Mouse (Mus musculus) midbrain, embryonic 12.5 days (tissue): ENCODE measurements around the gene Fgfr2. TPM values are rescaled to one million over a fixed set of nuclear protein-coding genes. Genes with fewer than 3 reads are reported as not detected.
"Not testable (repeated sequence)": the region's sequence is repeated elsewhere in the genome, so short reads cannot be mapped to it uniquely, and the experiment has no call there.

Source experiments
- ATAC-seq: fragments of 200-750 bp; cut with Nextera tagmentation; 2 replicates; pipeline ENCODE4 v1.8.0; 2017; ENCODE audit warnings: low read depth, moderate TSS enrichment, moderate library complexity; ENCODE audit not compliant: low FRiP score
- H3K27ac ChIP-seq: fragments of 300-500 bp; sonication (generic); replicated peaks from 2 replicates; pipeline ENCODE4 v1.5.1; 2016; ENCODE audit warnings: mild to moderate bottlenecking
- H3K27me3 ChIP-seq: fragments of 300-500 bp; sonication (generic); 2 replicates; pipeline ENCODE4 v1.6.1; 2016; ENCODE audit warnings: mild to moderate bottlenecking
- H3K36me3 ChIP-seq: fragments of 300-500 bp; sonication (generic); 2 replicates; pipeline ENCODE4 v1.6.1; 2016
- H3K4me1 ChIP-seq: fragments of 300-500 bp; sonication (generic); 2 replicates; pipeline ENCODE4 v1.6.1; 2016
- H3K4me2 ChIP-seq: fragments of 300-500 bp; sonication (generic); replicated peaks from 2 replicates; pipeline ENCODE4 v1.6.1; 2016; ENCODE audit warnings: mild to moderate bottlenecking, moderate library complexity
- H3K4me3 ChIP-seq: fragments of 300-500 bp; sonication (generic); 2 replicates; pipeline ENCODE4 v1.5.1; 2016; ENCODE audit warnings: mild to moderate bottlenecking
- H3K9ac ChIP-seq: fragments of 300-500 bp; sonication (generic); replicated peaks from 2 replicates; pipeline ENCODE4 v1.6.1; 2016; ENCODE audit warnings: mild to moderate bottlenecking, moderate library complexity
- H3K9me3 ChIP-seq: fragments of 300-500 bp; sonication (generic); 2 replicates; pipeline ENCODE4 v1.6.1; 2016; ENCODE audit warnings: mild to moderate bottlenecking
- WGBS: fragments of 180-500 bp; shearing (Covaris S2); methylation state at CpG from one replicate; pipeline ENCODE4 v1.1.7; 2016; 5-methylcytosine and 5-hydroxymethylcytosine counted together
- polyA plus RNA-seq: library from polyadenylated mRNA; unstranded; fragments of >200 nt; fragmentation: Nextera tagmentation; extraction: Ambion mirVana; gene quantifications from 2 replicates; pipeline ENCODE4 v1.2.1, GENCODE M21; 2016

Fgfr2 gene
- polyA plus RNA-seq, 1 experiment from 2014 or later, result 96.5 TPM

GRCm38 (mm10) chr7:131082403-131082802 lies 2040.7 kb downstream of the Fgfr2 start:
- H3K27ac ChIP-seq, H3K36me3 ChIP-seq, H3K4me2 ChIP-seq, ATAC-seq, H3K4me3 ChIP-seq, H3K4me1 ChIP-seq, H3K27me3 ChIP-seq, H3K9me3 ChIP-seq, H3K9ac ChIP-seq: not testable (repeated sequence)
- 85% methylated on average over 9 of the region's 9 CpGs for WGBS

GRCm38 (mm10) chr7:131075956-131076355 lies 2047.2 kb downstream of the Fgfr2 start:
- Histone ChIP-seq H3K27me3 (no peaks in the 10 kb centered on the region), H3K4me3 (no peak overlapping the region), H3K36me3 (no peaks in the 10 kb centered on the region), H3K4me1 (no peaks in the 10 kb centered on the region), H3K4me2 (no peak overlapping the region), H3K9ac (no peak overlapping the region), H3K27ac (no peak overlapping the region), H3K9me3 (no peaks in the 10 kb centered on the region)
- WGBS, result 3% methylated on average over 1 of the region's 1 CpGs
- ATAC-seq, result no peak

GRCm38 (mm10) chr7:131074098-131074497 lies 2049.1 kb downstream of the Fgfr2 start:
- H3K9ac ChIP-seq, H3K36me3 ChIP-seq, H3K27ac ChIP-seq, H3K27me3 ChIP-seq, ATAC-seq, H3K4me3 ChIP-seq, H3K4me1 ChIP-seq, H3K9me3 ChIP-seq, H3K4me2 ChIP-seq: not testable (repeated sequence)
- WGBS, result 84% methylated on average over 6 of the region's 6 CpGs

GRCm38 (mm10) chr7:131073476-131073875 lies 2049.7 kb downstream of the Fgfr2 start:
- not testable (repeated sequence) for H3K36me3 ChIP-seq, ATAC-seq, H3K9ac ChIP-seq, H3K27ac ChIP-seq, H3K4me3 ChIP-seq, H3K4me1 ChIP-seq, H3K4me2 ChIP-seq, H3K27me3 ChIP-seq, H3K9me3 ChIP-seq
- 94% methylated on average over 3 of the region's 3 CpGs for WGBS

GRCm38 (mm10) chr7:131068191-131068590 lies 2055.0 kb downstream of the Fgfr2 start:
- H3K36me3 ChIP-seq, H3K4me1 ChIP-seq, H3K4me2 ChIP-seq, H3K9me3 ChIP-seq, H3K9ac ChIP-seq, H3K4me3 ChIP-seq, H3K27ac ChIP-seq, ATAC-seq, H3K27me3 ChIP-seq: not testable (repeated sequence)
- 3% methylated on average over 1 of the region's 1 CpGs for WGBS

GRCm38 (mm10) chr7:131062541-131062940 lies 2060.6 kb downstream of the Fgfr2 start:
- H3K36me3 ChIP-seq, result no peaks in the 10 kb centered on the region
- no peaks in the 10 kb centered on the region for H3K4me1 ChIP-seq
- 88% methylated on average over 2 of the region's 2 CpGs for WGBS
- H3K9me3 ChIP-seq, result no peaks in the 10 kb centered on the region
- H3K9ac ChIP-seq, result no peak overlapping the region
- H3K4me3 ChIP-seq, result no peak overlapping the region
- no peak overlapping the region for H3K27ac ChIP-seq
- ATAC-seq, result no peak
- no peaks in the 10 kb centered on the region for H3K27me3 ChIP-seq
- H3K4me2 ChIP-seq, result no peak overlapping the region

GRCm38 (mm10) chr7:131059808-131060207 lies 2063.3 kb downstream of the Fgfr2 start:
- not testable (repeated sequence) for H3K27me3 ChIP-seq, H3K4me2 ChIP-seq, H3K4me1 ChIP-seq, H3K4me3 ChIP-seq, H3K36me3 ChIP-seq, H3K9ac ChIP-seq, ATAC-seq, H3K27ac ChIP-seq, H3K9me3 ChIP-seq
- WGBS, result 72% methylated on average over 2 of the region's 2 CpGs

GRCm38 (mm10) chr7:131057918-131058317 lies 2065.2 kb downstream of the Fgfr2 start:
- ATAC-seq, H3K4me3 ChIP-seq, H3K4me2 ChIP-seq, H3K27me3 ChIP-seq, H3K9me3 ChIP-seq, H3K4me1 ChIP-seq, H3K36me3 ChIP-seq, H3K27ac ChIP-seq, H3K9ac ChIP-seq: not testable (repeated sequence)
- 84% methylated on average over 9 of the region's 9 CpGs for WGBS

GRCm38 (mm10) chr7:131054808-131055370 lies 2068.3 kb downstream of the Fgfr2 start:
- ATAC-seq, result no peak
- no peak overlapping the region for H3K9ac ChIP-seq
- H3K27me3 ChIP-seq, result no peaks in the 10 kb centered on the region
- no peaks in the 10 kb centered on the region for H3K4me1 ChIP-seq
- H3K4me2 ChIP-seq, result no peak overlapping the region
- no peaks in the 10 kb centered on the region for H3K9me3 ChIP-seq
- no peak overlapping the region for H3K27ac ChIP-seq
- no peak overlapping the region for H3K4me3 ChIP-seq
- H3K36me3 ChIP-seq, result no peaks in the 10 kb centered on the region

GRCm38 (mm10) chr7:131049829-131050228 lies 2073.3 kb downstream of the Fgfr2 start:
- H3K27ac ChIP-seq, H3K36me3 ChIP-seq, H3K4me3 ChIP-seq, H3K9ac ChIP-seq, H3K4me2 ChIP-seq, H3K9me3 ChIP-seq, H3K27me3 ChIP-seq, H3K4me1 ChIP-seq, ATAC-seq: not testable (repeated sequence)
- WGBS, result 84% methylated on average over 8 of the region's 8 CpGs

GRCm38 (mm10) chr7:131045258-131045835 lies 2077.8 kb downstream of the Fgfr2 start:
- not testable (repeated sequence) for H3K9me3 ChIP-seq, ATAC-seq, H3K4me2 ChIP-seq, H3K4me3 ChIP-seq, H3K27ac ChIP-seq, H3K4me1 ChIP-seq, H3K9ac ChIP-seq, H3K27me3 ChIP-seq, H3K36me3 ChIP-seq
- WGBS, result 30% methylated on average over 3 of the region's 3 CpGs

- no peak overlapping the region for H3K4me2 ChIP-seq
- no peaks in the 10 kb centered on the region for H3K4me1 ChIP-seq
- WGBS, result 62% methylated on average over 1 of the region's 1 CpGs
- H3K36me3 ChIP-seq, result no peaks in the 10 kb centered on the region
- no peak for ATAC-seq
- H3K4me3 ChIP-seq, result no peak overlapping the region
- no peaks in the 10 kb centered on the region for H3K9me3 ChIP-seq
- H3K9ac ChIP-seq, result no peak overlapping the region
- no peak overlapping the region for H3K27ac ChIP-seq
- H3K27me3 ChIP-seq, result no peaks in the 10 kb centered on the region
Measured at GRCm38 (mm10) chr7:131042657-131043056, 2080.5 kb downstream of the Fgfr2 start.

GRCm38 (mm10) chr7:131040760-131041159 lies 2082.4 kb downstream of the Fgfr2 start:
- 90% methylated on average over 8 of the region's 8 CpGs for WGBS
- not testable (repeated sequence) for ATAC-seq, H3K27ac ChIP-seq

More at GRCm38 (mm10) chr7:131040760-131041159, 2082.4 kb downstream of the Fgfr2 start:
- H3K4me1 ChIP-seq, H3K27me3 ChIP-seq, H3K36me3 ChIP-seq, H3K4me2 ChIP-seq, H3K4me3 ChIP-seq, H3K9ac ChIP-seq, H3K9me3 ChIP-seq: not testable (repeated sequence)
